Mouse (Mus musculus): ENCODE data around the gene Hmgb4. TPM values are rescaled to one million over a fixed set of nuclear protein-coding genes. Genes with fewer than 3 reads are reported as not detected.

Hmgb4 gene
- not detected in 2 replicates for polyA plus RNA-seq (2015; fragmentation: Nextera tagmentation; extraction: Ambion mirVana)

- WGBS = 66% methylated on average over 8 of the region's 8 CpGs
- H3K27me3 ChIP-seq = no peaks in the 10 kb centered on the region
- H3K4me2 ChIP-seq = no peak within 1 kb of the TSS
- H3K9me3 ChIP-seq = no peaks in the 10 kb centered on the region
- no peak for ATAC-seq (ENCODE audit: low FRiP score)
- H3K9ac ChIP-seq = no peak within 1 kb of the TSS
- 0 out of 2 replicates have a peak within 1 kb of the TSS, but pooled peaks have one; percentile 19 for H3K27ac ChIP-seq
- H3K4me3 ChIP-seq = no peak within 1 kb of the TSS
- no peaks in the 10 kb centered on the region for H3K36me3 ChIP-seq
- H3K4me1 ChIP-seq (replicated peaks) = 0 out of 2 replicates have a peak, but pooled peaks cover 7% of the 10 kb centered on the region
These were observed at the start of gene Hmgb4 for GRCm38 (mm10) chr4:128260907-128261560. Gene Hmgb4, minus strand, starts transcription at chr4:128260957.

- H3K4me1 ChIP-seq (replicated peaks) = no peaks in the 10 kb centered on the region
- no peaks in the 10 kb centered on the region for H3K9me3 ChIP-seq
- 96% methylated on average over 8 of the region's 8 CpGs for WGBS
- H3K27ac ChIP-seq = no peak overlapping the region
- peaks cover 12% of the 10 kb centered on the region; the same call in 1 of the 2 replicates for H3K36me3 ChIP-seq
- H3K4me3 ChIP-seq = no peak overlapping the region
- no peak overlapping the region for H3K4me2 ChIP-seq
- ATAC-seq (ENCODE audit: low FRiP score) = no peak
- no peaks in the 10 kb centered on the region for H3K27me3 ChIP-seq
- H3K9ac ChIP-seq = no peak overlapping the region
These were observed 45.3 kb upstream of the Hmgb4 start for GRCm38 (mm10) chr4:128306011-128306410.

- H3K36me3 ChIP-seq = peaks cover 12% of the 10 kb centered on the region; the same call in 1 of the 2 replicates
- no peak overlapping the region for H3K4me3 ChIP-seq
- no peaks in the 10 kb centered on the region for H3K9me3 ChIP-seq
- no peak overlapping the region for H3K9ac ChIP-seq
- ATAC-seq (ENCODE audit: low FRiP score) = no peak
- H3K27ac ChIP-seq = no peak overlapping the region
- H3K27me3 ChIP-seq = no peaks in the 10 kb centered on the region
- H3K4me1 ChIP-seq (replicated peaks) = no peaks in the 10 kb centered on the region
- WGBS = 86% methylated on average over 8 of the region's 8 CpGs
- no peak overlapping the region for H3K4me2 ChIP-seq
These were observed 43.3 kb upstream of the Hmgb4 start for GRCm38 (mm10) chr4:128304049-128304448.

GRCm38 (mm10) chr4:128288095-128288494 lies 27.3 kb upstream of the Hmgb4 start:
- peak overlapping the region; percentile 73 for H3K27ac ChIP-seq
- no peaks in the 10 kb centered on the region for H3K9me3 ChIP-seq
- no peak overlapping the region for H3K4me2 ChIP-seq
- no peaks in the 10 kb centered on the region for H3K27me3 ChIP-seq
- H3K4me1 ChIP-seq (replicated peaks) = 0 out of 2 replicates have a peak, but pooled peaks cover 5% of the 10 kb centered on the region
- no peak overlapping the region for H3K9ac ChIP-seq
- no peaks in the 10 kb centered on the region for H3K36me3 ChIP-seq
- H3K4me3 ChIP-seq = no peak overlapping the region
- WGBS = 46% methylated on average over 7 of the region's 7 CpGs
- peak; percentile 66 for ATAC-seq (ENCODE audit: low FRiP score)

- Histone ChIP-seq H3K4me2 (no peak overlapping the region), H3K4me3 (no peak overlapping the region), H3K36me3 (no peaks in the 10 kb centered on the region), H3K9ac (no peak overlapping the region), H3K4me1 (replicated peaks) (0 out of 2 replicates have a peak, but pooled peaks cover 5% of the 10 kb centered on the region), H3K27me3 (no peaks in the 10 kb centered on the region), H3K27ac (no peak overlapping the region), H3K9me3 (no peaks in the 10 kb centered on the region)
- WGBS = 82% methylated on average over 1 of the region's 1 CpGs
- no peak for ATAC-seq (ENCODE audit: low FRiP score)
These were observed 24.3 kb upstream of the Hmgb4 start for GRCm38 (mm10) chr4:128285009-128285408.

GRCm38 (mm10) chr4:128275586-128275985 lies 14.8 kb upstream of the Hmgb4 start:
- no peak for ATAC-seq (ENCODE audit: low FRiP score)
- WGBS = 78% methylated on average over 6 of the region's 6 CpGs
- Histone ChIP-seq H3K4me3 (no peak overlapping the region), H3K36me3 (peaks cover 6% of the 10 kb centered on the region), H3K9ac (no peak overlapping the region), H3K4me1 (replicated peaks) (peaks cover 25% of the 10 kb centered on the region), H3K27ac (peak overlapping the region; percentile 18; the same call in 1 of the 2 replicates), H3K9me3 (no peaks in the 10 kb centered on the region), H3K27me3 (no peaks in the 10 kb centered on the region), H3K4me2 (no peak overlapping the region)

- Histone ChIP-seq H3K36me3 (peaks cover 6% of the 10 kb centered on the region), H3K4me3 (no peak overlapping the region), H3K27me3 (no peaks in the 10 kb centered on the region), H3K27ac (no peak overlapping the region), H3K4me2 (no peak overlapping the region), H3K9me3 (no peaks in the 10 kb centered on the region), H3K9ac (no peak overlapping the region), H3K4me1 (replicated peaks) (peaks cover 29% of the 10 kb centered on the region)
- 84% methylated on average over 5 of the region's 5 CpGs for WGBS
- no peak for ATAC-seq (ENCODE audit: low FRiP score)
These were observed 14.4 kb upstream of the Hmgb4 start for GRCm38 (mm10) chr4:128275116-128275515.

GRCm38 (mm10) chr4:128273146-128273545 lies 12.4 kb upstream of the Hmgb4 start:
- Histone ChIP-seq H3K27ac (peak overlapping the region; percentile 70), H3K27me3 (no peaks in the 10 kb centered on the region), H3K36me3 (peaks cover 6% of the 10 kb centered on the region), H3K4me2 (no peak overlapping the region), H3K4me3 (no peak overlapping the region), H3K9me3 (no peaks in the 10 kb centered on the region), H3K4me1 (replicated peaks) (peaks cover 39% of the 10 kb centered on the region), H3K9ac (no peak overlapping the region)
- 69% methylated on average over 11 of the region's 11 CpGs for WGBS
- ATAC-seq (ENCODE audit: low FRiP score) = no peak

- ATAC-seq (ENCODE audit: low FRiP score) = no peak
- Histone ChIP-seq H3K9me3 (no peaks in the 10 kb centered on the region), H3K27me3 (no peaks in the 10 kb centered on the region), H3K4me3 (no peak overlapping the region), H3K4me2 (no peak overlapping the region), H3K4me1 (replicated peaks) (peaks cover 39% of the 10 kb centered on the region), H3K27ac (peak overlapping the region; percentile 35; the same call in 1 of the 2 replicates), H3K36me3 (peaks cover 3% of the 10 kb centered on the region), H3K9ac (no peak overlapping the region)
- WGBS = 63% methylated on average over 6 of the region's 6 CpGs
These were observed 11.7 kb upstream of the Hmgb4 start for GRCm38 (mm10) chr4:128272501-128272900.

GRCm38 (mm10) chr4:128270931-128271330 lies 10.2 kb upstream of the Hmgb4 start:
- peaks cover 39% of the 10 kb centered on the region for H3K4me1 ChIP-seq (replicated peaks)
- no peaks in the 10 kb centered on the region for H3K9me3 ChIP-seq
- H3K4me3 ChIP-seq = no peak overlapping the region
- 58% methylated on average over 19 of the region's 19 CpGs for WGBS
- H3K27ac ChIP-seq = 0 out of 2 replicates have a peak overlapping the region, but pooled peaks have one; percentile 41
- no peak for ATAC-seq (ENCODE audit: low FRiP score)
- H3K27me3 ChIP-seq = no peaks in the 10 kb centered on the region
- no peaks in the 10 kb centered on the region for H3K36me3 ChIP-seq
- H3K9ac ChIP-seq = no peak overlapping the region
- no peak overlapping the region for H3K4me2 ChIP-seq

GRCm38 (mm10) chr4:128270177-128270576 lies 9.4 kb upstream of the Hmgb4 start:
- no peaks in the 10 kb centered on the region for H3K27me3 ChIP-seq
- 62% methylated on average over 10 of the region's 10 CpGs for WGBS
- H3K27ac ChIP-seq = no peak overlapping the region
- ATAC-seq (ENCODE audit: low FRiP score) = no peak
- H3K4me3 ChIP-seq = no peak overlapping the region
- H3K4me1 ChIP-seq (replicated peaks) = peaks cover 39% of the 10 kb centered on the region
- no peaks in the 10 kb centered on the region for H3K9me3 ChIP-seq
- no peak overlapping the region for H3K9ac ChIP-seq
- H3K4me2 ChIP-seq = no peak overlapping the region
- H3K36me3 ChIP-seq = no peaks in the 10 kb centered on the region

- Histone ChIP-seq H3K36me3 (no peaks in the 10 kb centered on the region), H3K4me3 (no peak overlapping the region), H3K4me2 (no peak overlapping the region), H3K4me1 (replicated peaks) (peaks cover 39% of the 10 kb centered on the region), H3K9ac (no peak overlapping the region), H3K9me3 (no peaks in the 10 kb centered on the region), H3K27ac (no peak overlapping the region), H3K27me3 (no peaks in the 10 kb centered on the region)
- WGBS = 81% methylated on average over 9 of the region's 9 CpGs
- ATAC-seq (ENCODE audit: low FRiP score) = no peak
These were observed 8.6 kb upstream of the Hmgb4 start for GRCm38 (mm10) chr4:128269261-128269875.
